Mouse (Mus musculus): ENCODE measurements at regions not wholly inside any gene's neighbourhood (a gene's known extent, or its start where the extent isn't known, plus 50 kb on each side); places are given as distances from the start of the nearest gene placed in this dataset.

- no peak for TF ChIP-seq CTCF (IDR thresholded peaks at IDR 0.05)
Observed at GRCm38 (mm10) chr8:11909146-11909545, 68.9 kb downstream of the Tex29 start.

GRCm38 (mm10) chr8:11911639-11912450 is 71.6 kb downstream of the Tex29 start:
- no peak for TF ChIP-seq CTCF (IDR thresholded peaks at IDR 0.05)
- DNase-seq = no peak
- no peak overlapping the region for H3K27ac ChIP-seq
- intact Hi-C loops (cut with DNase I) = no loop called here
- no peak overlapping the region for H3K4me3 ChIP-seq

More at GRCm38 (mm10) chr8:11909146-11909545, 68.9 kb downstream of the Tex29 start:
- intact Hi-C loops (cut with DNase I) = no loop called here
- Histone ChIP-seq H3K27ac (no peak overlapping the region), H3K4me3 (no peak overlapping the region)
- no peak for DNase-seq

DNA sequence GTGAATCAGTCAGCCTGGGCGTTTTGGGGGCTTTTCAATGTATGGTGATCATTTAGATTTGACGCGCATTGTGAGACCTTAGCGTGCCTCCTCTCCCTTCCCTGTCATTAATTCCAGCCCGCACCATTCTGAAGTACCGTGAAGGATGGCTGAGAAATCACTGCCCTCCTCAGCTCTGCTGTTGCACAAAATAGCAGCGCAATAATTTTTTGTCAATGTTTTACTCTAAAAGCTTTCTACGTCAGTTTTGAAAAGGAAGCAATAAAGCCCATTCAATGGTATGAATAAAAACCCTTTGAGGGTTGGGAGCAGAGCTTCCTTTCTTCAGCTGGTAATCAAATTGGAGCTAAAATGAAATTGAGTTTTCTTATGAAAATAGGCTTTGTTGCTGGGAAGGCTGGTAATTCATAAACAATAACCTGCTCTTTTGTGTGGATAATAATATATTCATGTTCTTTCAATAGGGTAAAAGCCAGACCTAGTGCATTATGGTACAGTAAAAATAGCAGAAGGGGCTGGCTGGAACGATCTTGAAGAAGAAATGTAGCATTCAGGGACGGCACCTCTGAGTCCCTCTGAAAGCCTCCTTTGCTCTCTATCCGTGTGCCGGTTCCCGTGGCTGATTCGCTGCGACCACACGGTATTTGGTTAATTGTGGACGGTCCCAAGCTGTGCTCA is 72.3 kb downstream of the Tex29 start:
- DNase-seq = no peak
- H3K4me3 ChIP-seq = no peak overlapping the region
- intact Hi-C loops (cut with DNase I) = no loop called here
- no peak overlapping the region for H3K27ac ChIP-seq
- no peak for TF ChIP-seq CTCF (IDR thresholded peaks at IDR 0.05)

- no peak overlapping the region for H3K4me3 ChIP-seq
- intact Hi-C loops (cut with DNase I) = no loop called here
- DNase-seq = peak; percentile 21
- no peak overlapping the region for H3K27ac ChIP-seq
- TF ChIP-seq CTCF (IDR thresholded peaks at IDR 0.05) = no peak
Observed at GRCm38 (mm10) chr8:11913129-11913900, 73.0 kb downstream of the Tex29 start.

- no peak for DNase-seq
- no peak overlapping the region for H3K4me3 ChIP-seq
- intact Hi-C loops (cut with DNase I) = no loop called here
- no peak for TF ChIP-seq CTCF (IDR thresholded peaks at IDR 0.05)
- H3K27ac ChIP-seq = no peak overlapping the region
Observed at GRCm38 (mm10) chr8:11914131-11914530, 73.9 kb downstream of the Tex29 start.

- H3K27ac ChIP-seq = no peak overlapping the region; the same call in 1 of the 2 replicates
- TF ChIP-seq CTCF (IDR thresholded peaks at IDR 0.05) = no peak
- peak; percentile 41 for DNase-seq
Observed at GRCm38 (mm10) chr8:11914681-11915474, 74.6 kb downstream of the Tex29 start.

DNA sequence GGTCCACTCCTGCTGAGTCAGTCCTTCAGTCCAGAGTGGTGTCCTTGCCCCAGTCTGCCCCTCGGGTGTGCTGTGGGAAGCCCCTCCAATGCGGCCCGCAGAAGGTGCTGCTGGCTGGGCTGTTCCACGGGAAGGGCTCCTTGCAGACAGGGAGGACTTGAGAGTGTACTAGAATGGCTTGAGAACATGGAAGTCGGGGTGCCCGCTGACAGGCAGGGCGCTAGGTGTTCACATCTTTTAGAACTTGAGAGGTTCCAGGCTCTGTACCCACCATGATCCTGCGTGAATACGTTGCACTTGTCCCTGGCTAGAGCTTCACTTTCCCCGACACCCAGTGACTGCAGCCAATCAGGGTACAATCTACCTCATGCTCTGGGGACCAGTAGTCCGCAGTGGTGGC is 75.4 kb downstream of the Tex29 start:
- TF ChIP-seq CTCF (IDR thresholded peaks at IDR 0.05) = no peak
- Histone ChIP-seq H3K4me3 (no peak overlapping the region), H3K27ac (no peak overlapping the region)
- intact Hi-C loops (cut with DNase I) = no loop called here
- no peak for DNase-seq

More at GRCm38 (mm10) chr8:11914681-11915474, 74.6 kb downstream of the Tex29 start:
- intact Hi-C loops (cut with DNase I) = no loop called here
- H3K4me3 ChIP-seq = no peak overlapping the region

DNA sequence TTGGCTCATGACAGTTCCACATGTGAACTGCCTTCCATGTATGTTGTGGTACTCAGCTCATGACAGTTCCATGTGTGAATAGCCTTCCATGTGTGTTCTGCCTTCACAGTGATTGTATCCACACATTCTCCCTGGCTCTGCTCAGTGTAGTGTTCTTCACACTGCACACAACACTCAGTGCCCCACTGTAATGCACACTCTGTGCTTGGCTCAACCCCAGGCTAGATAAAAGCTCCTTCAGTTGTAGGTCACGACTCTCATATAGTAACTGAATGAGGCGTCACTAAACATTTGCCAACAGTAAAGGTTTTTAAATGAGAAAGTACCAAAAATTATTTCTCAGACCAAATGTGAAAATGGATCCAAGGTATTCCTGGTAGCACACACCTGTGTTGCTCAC is 79.6 kb downstream of the Tex29 start:
- Histone ChIP-seq H3K27ac (no peak overlapping the region), H3K4me3 (no peak overlapping the region)
- intact Hi-C loops (cut with DNase I) = loop anchor here (5.0 kb wide), 1 partner anchor 163 kb away; no protein-coding TSS in a partner anchor
- DNase-seq = no peak
- no peak for TF ChIP-seq CTCF (IDR thresholded peaks at IDR 0.05)

GRCm38 (mm10) chr8:11923115-11923514 is 82.8 kb downstream of the Tex29 start:
- intact Hi-C loops (cut with DNase I) = loop anchor here (5.0 kb wide), 1 partner anchor 166 kb away; no protein-coding TSS in a partner anchor
- DNase-seq = no peak
- no peak overlapping the region for H3K27ac ChIP-seq
- H3K4me3 ChIP-seq = no peak overlapping the region
- TF ChIP-seq CTCF (IDR thresholded peaks at IDR 0.05) = peak; percentile 16; the same call in 1 of the 2 replicates

GRCm38 (mm10) chr8:11924165-11924564 is 83.9 kb downstream of the Tex29 start:
- DNase-seq = peak; percentile 75
- Histone ChIP-seq H3K27ac (no peak overlapping the region), H3K4me3 (peak overlapping the region; percentile 45)
- TF ChIP-seq CTCF (IDR thresholded peaks at IDR 0.05) = peak; percentile 77
- intact Hi-C loops (cut with DNase I) = loop anchor here (5.0 kb wide), 1 partner anchor 167 kb away; no protein-coding TSS in a partner anchor

DNA sequence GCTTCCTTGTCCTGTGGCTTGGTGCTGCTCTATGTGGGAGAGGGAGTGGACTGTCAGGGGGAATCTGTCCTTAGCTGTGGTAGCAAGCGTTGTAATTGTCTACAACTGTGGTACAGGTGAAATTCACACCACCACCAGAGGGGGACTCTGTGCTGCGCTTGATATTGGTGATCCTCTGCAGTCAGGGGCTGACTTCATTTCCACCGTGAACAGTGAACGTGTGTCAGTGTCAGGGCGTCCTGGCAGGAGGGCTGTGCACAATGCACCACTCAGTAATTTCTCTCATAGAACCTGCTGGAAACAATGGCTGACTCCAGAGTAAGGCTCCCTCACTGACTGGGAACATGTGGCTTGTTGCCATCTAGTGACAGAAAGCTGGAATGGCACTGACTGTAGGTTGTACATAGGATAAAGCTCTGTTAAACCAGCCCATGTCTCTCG is 102.6 kb downstream of the Tex29 start:
- intact Hi-C loops (cut with DNase I) = no loop called here
- TF ChIP-seq CTCF (IDR thresholded peaks at IDR 0.05) = peak; percentile 53
- H3K27ac ChIP-seq = no peak overlapping the region
- H3K4me3 ChIP-seq = no peak overlapping the region
- DNase-seq = no peak

DNA sequence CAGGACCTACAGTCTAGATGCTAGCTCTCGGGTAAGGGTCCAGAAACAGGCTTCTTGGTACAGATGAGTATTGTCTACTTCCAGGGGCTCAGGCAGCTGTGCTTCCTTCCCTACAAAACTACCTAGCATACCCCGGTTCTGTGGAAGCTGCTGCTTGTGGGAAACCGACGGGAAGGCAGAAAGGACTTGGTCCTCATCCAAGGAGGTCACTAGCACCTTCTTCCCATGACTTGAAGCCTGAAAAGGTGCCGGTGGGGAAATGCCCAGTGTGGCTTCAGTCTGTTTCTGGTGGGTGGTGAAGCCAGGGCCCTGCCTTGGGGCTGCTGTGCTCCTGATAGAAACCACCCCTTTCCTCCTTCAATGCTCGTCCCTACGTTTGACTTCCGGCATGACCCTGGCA is 107.5 kb downstream of the Tex29 start:
- intact Hi-C loops (cut with DNase I) = no loop called here
- no peak overlapping the region for H3K4me3 ChIP-seq
- no peak for DNase-seq
- H3K27ac ChIP-seq = no peak overlapping the region
- TF ChIP-seq CTCF (IDR thresholded peaks at IDR 0.05) = no peak
